Mouse (Mus musculus) embryonic facial prominence, embryonic 12.5 days (tissue): ENCODE results near the gene Lrr1. TPM values are rescaled to one million over a fixed set of nuclear protein-coding genes. Genes with fewer than 3 reads are reported as not detected.
A peak's percentile ranks its signal among the peaks of the same experiment; 100 is the strongest.

Source experiments
- ATAC-seq: fragments of 200-750 bp; cut with Nextera tagmentation; 2 replicates; pipeline ENCODE4 v1.8.0; 2017; ENCODE audit not compliant: insufficient number of reproducible peaks, insufficient read depth, low FRiP score, low TSS enrichment
- H3K27ac ChIP-seq: fragments of 300-500 bp; sonication (generic); 2 replicates; pipeline ENCODE4 v1.5.1; 2016; ENCODE audit warnings: mild to moderate bottlenecking
- H3K27me3 ChIP-seq: fragments of 300-500 bp; sonication (generic); 2 replicates; pipeline ENCODE4 v1.6.1; 2016; ENCODE audit warnings: mild to moderate bottlenecking, moderate library complexity
- H3K36me3 ChIP-seq: fragments of 300-500 bp; sonication (generic); 2 replicates; pipeline ENCODE4 v1.6.1; 2016; ENCODE audit warnings: mild to moderate bottlenecking
- H3K4me1 ChIP-seq: fragments of 300-500 bp; sonication (generic); 2 replicates; pipeline ENCODE4 v1.6.1; 2016
- H3K4me2 ChIP-seq: fragments of 300-500 bp; sonication (generic); replicated peaks from 2 replicates; pipeline ENCODE4 v1.6.1; 2016; ENCODE audit warnings: mild to moderate bottlenecking, moderate library complexity
- H3K4me3 ChIP-seq: fragments of 300-500 bp; sonication (generic); 2 replicates; pipeline ENCODE4 v1.5.1; 2016; ENCODE audit warnings: mild to moderate bottlenecking
- H3K9ac ChIP-seq: fragments of 300-500 bp; sonication (generic); 2 replicates; pipeline ENCODE4 v1.6.1; 2016; ENCODE audit warnings: mild to moderate bottlenecking, moderate library complexity
- H3K9me3 ChIP-seq: fragments of 300-500 bp; sonication (generic); 2 replicates; pipeline ENCODE4 v1.6.1; 2016; ENCODE audit warnings: mild to moderate bottlenecking, moderate library complexity
- WGBS: fragments of 180-500 bp; shearing (Covaris S2); methylation state at CpG from one replicate; pipeline ENCODE4 v1.1.7; 2016; 5-methylcytosine and 5-hydroxymethylcytosine counted together
- polyA plus RNA-seq: library from polyadenylated mRNA; unstranded; fragments of >200 nt; fragmentation: Nextera tagmentation; extraction: Ambion mirVana; gene quantifications from 2 replicates; pipeline ENCODE4 v1.2.1, GENCODE M21; 2016

The Lrr1 gene
- polyA plus RNA-seq, 1 experiment from 2014 or later: 23.6 TPM

DNA sequence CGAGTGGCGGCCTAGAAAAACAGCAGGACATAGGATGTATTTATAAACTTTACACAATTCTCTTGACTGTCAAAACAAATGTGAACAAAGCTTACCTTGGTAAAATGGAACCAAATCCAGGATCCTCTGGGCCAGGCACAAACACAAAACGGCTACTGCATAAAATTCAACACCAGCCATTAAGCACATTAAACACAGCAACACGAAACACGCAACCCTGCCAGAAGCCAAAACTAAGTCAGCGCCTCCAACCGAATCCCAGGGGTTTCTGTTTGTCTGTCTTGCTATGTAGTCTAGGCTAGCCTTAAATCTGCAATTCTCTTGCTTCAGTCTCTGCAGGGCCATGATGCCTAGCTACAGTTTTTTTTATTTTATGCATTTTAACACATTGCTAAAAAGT is 39.3 kb downstream of the Lrr1 start:
- 96% methylated on average over 7 of the region's 7 CpGs for WGBS
- Histone ChIP-seq H3K4me3 (no peak overlapping the region), H3K36me3 (peaks cover 45% of the 10 kb centered on the region), H3K9ac (no peak overlapping the region), H3K27me3 (no peaks in the 10 kb centered on the region), H3K27ac (no peak overlapping the region), H3K4me1 (no peaks in the 10 kb centered on the region), H3K9me3 (no peaks in the 10 kb centered on the region), H3K4me2 (no peak overlapping the region)
- ATAC-seq: no peak

GRCm38 (mm10) chr12:69208520-69208919 is 39.9 kb downstream of the Lrr1 start:
- peaks cover 49% of the 10 kb centered on the region for H3K36me3 ChIP-seq
- H3K4me1 ChIP-seq: no peaks in the 10 kb centered on the region

GRCm38 (mm10) chr12:69210056-69210979 is 41.7 kb downstream of the Lrr1 start:
- H3K36me3 ChIP-seq: peaks cover 60% of the 10 kb centered on the region
- H3K27me3 ChIP-seq: no peaks in the 10 kb centered on the region
- no peak overlapping the region for H3K27ac ChIP-seq
- H3K9me3 ChIP-seq: no peaks in the 10 kb centered on the region
- 83% methylated on average over 18 of the region's 18 CpGs for WGBS
- no peak overlapping the region for H3K4me2 ChIP-seq
- no peak overlapping the region for H3K9ac ChIP-seq
- no peak overlapping the region for H3K4me3 ChIP-seq
- no peak for ATAC-seq
- no peaks in the 10 kb centered on the region for H3K4me1 ChIP-seq

More at GRCm38 (mm10) chr12:69208520-69208919, 39.9 kb downstream of the Lrr1 start:
- no peak overlapping the region for H3K9ac ChIP-seq
- no peaks in the 10 kb centered on the region for H3K27me3 ChIP-seq
- no peaks in the 10 kb centered on the region for H3K9me3 ChIP-seq
- no peak overlapping the region for H3K27ac ChIP-seq
- no peak overlapping the region for H3K4me2 ChIP-seq
- 91% methylated on average over 2 of the region's 2 CpGs for WGBS
- H3K4me3 ChIP-seq: no peak overlapping the region
- no peak for ATAC-seq

GRCm38 (mm10) chr12:69211057-69211456 is 42.4 kb downstream of the Lrr1 start:
- H3K27ac ChIP-seq: no peak overlapping the region
- no peak overlapping the region for H3K4me3 ChIP-seq
- H3K27me3 ChIP-seq: no peaks in the 10 kb centered on the region
- ATAC-seq: no peak
- H3K36me3 ChIP-seq: peaks cover 63% of the 10 kb centered on the region
- WGBS: 85% methylated on average over 5 of the region's 5 CpGs
- no peaks in the 10 kb centered on the region for H3K9me3 ChIP-seq
- no peaks in the 10 kb centered on the region for H3K4me1 ChIP-seq
- H3K4me2 ChIP-seq: no peak overlapping the region
- no peak overlapping the region for H3K9ac ChIP-seq

DNA sequence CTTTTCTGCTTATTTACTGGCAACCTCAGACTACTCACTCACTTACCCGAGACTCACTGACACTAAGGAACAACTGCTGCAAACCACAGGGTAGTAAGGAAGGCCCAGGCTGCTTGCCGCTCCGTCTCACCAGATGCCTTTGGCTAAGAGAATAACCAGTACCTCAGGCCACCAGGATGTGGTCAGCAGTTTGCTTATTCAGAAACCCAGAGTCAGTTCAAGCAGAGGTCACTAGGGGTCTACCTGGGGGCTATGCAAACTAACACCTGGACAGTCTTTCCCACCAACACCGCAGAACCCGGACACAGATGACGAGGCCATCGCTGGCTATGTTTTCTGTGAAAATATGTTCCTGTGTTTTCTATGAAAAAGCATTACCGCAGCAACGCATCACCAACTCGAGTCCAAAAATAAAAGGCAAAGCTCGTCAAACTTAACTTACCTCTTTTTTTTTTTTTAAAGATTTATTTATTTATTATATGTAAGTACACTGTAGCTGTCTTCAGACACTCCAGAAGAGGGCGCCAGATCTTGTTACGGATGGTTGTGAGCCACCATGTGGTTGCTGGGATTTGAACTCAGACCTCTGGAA is 44.7 kb downstream of the Lrr1 start:
- no peak overlapping the region for H3K4me2 ChIP-seq
- no peak overlapping the region for H3K4me3 ChIP-seq
- no peaks in the 10 kb centered on the region for H3K27me3 ChIP-seq
- ATAC-seq: no peak
- WGBS: 94% methylated on average over 13 of the region's 13 CpGs
- peaks cover 67% of the 10 kb centered on the region for H3K36me3 ChIP-seq
- H3K4me1 ChIP-seq: no peaks in the 10 kb centered on the region
- no peak overlapping the region for H3K27ac ChIP-seq
- H3K9ac ChIP-seq: no peak overlapping the region
- no peaks in the 10 kb centered on the region for H3K9me3 ChIP-seq

DNA sequence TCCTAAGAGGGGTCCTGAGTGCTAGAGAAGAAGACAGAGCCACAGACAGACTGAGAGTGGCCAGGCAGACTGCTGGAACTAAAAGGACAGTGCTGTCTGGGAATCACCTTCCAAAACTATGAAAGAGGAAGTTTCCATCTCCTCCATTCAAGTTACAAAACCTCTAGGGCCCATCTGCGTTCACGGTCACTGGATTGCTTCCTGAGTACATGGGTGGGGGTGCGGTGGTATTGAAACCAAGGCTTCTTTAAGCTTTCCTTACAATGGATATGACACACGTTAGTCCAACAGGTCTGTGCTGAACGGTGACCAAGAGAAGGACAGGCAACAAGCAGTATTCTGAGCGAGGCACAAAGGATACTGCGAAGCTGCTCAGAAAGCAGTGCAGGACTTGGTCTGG is 45.8 kb downstream of the Lrr1 start:
- Histone ChIP-seq H3K36me3 (peaks cover 72% of the 10 kb centered on the region), H3K4me2 (no peak overlapping the region)

GRCm38 (mm10) chr12:69215000-69215785 is 46.6 kb downstream of the Lrr1 start:
- no peak overlapping the region for H3K9ac ChIP-seq
- no peak overlapping the region for H3K4me2 ChIP-seq
- no peak overlapping the region for H3K4me3 ChIP-seq
- H3K27me3 ChIP-seq: no peaks in the 10 kb centered on the region
- no peaks in the 10 kb centered on the region for H3K9me3 ChIP-seq
- 84% methylated on average over 3 of the region's 3 CpGs for WGBS
- H3K27ac ChIP-seq: no peak overlapping the region
- H3K4me1 ChIP-seq: no peaks in the 10 kb centered on the region
- H3K36me3 ChIP-seq: peaks cover 68% of the 10 kb centered on the region
- ATAC-seq: no peak

More for the DNA sequence above, 45.8 kb downstream of the Lrr1 start:
- WGBS: 94% methylated on average over 7 of the region's 7 CpGs
- no peak for ATAC-seq
- H3K27ac ChIP-seq: no peak overlapping the region
- H3K4me3 ChIP-seq: no peak overlapping the region
- H3K4me1 ChIP-seq: no peaks in the 10 kb centered on the region
- no peaks in the 10 kb centered on the region for H3K9me3 ChIP-seq
- H3K9ac ChIP-seq: no peak overlapping the region
- no peaks in the 10 kb centered on the region for H3K27me3 ChIP-seq

- Histone ChIP-seq H3K27me3 (no peaks in the 10 kb centered on the region), H3K9me3 (no peaks in the 10 kb centered on the region), H3K9ac (no peak overlapping the region), H3K36me3 (peaks cover 73% of the 10 kb centered on the region), H3K4me3 (no peak overlapping the region), H3K27ac (no peak overlapping the region), H3K4me2 (no peak overlapping the region), H3K4me1 (no peaks in the 10 kb centered on the region)
- WGBS: 95% methylated on average over 7 of the region's 7 CpGs
- ATAC-seq: no peak
Observed at GRCm38 (mm10) chr12:69216587-69216986, 48.0 kb downstream of the Lrr1 start.

GRCm38 (mm10) chr12:69220613-69221277 is 52.1 kb downstream of the Lrr1 start:
- Histone ChIP-seq H3K4me2 (no peak overlapping the region), H3K27ac (no peak overlapping the region), H3K36me3 (peaks cover 47% of the 10 kb centered on the region), H3K9ac (no peak overlapping the region), H3K27me3 (no peaks in the 10 kb centered on the region), H3K4me3 (no peak overlapping the region), H3K4me1 (no peaks in the 10 kb centered on the region), H3K9me3 (no peaks in the 10 kb centered on the region)
- ATAC-seq: no peak
- 88% methylated on average over 19 of the region's 19 CpGs for whole genome bisulfite sequencing

DNA sequence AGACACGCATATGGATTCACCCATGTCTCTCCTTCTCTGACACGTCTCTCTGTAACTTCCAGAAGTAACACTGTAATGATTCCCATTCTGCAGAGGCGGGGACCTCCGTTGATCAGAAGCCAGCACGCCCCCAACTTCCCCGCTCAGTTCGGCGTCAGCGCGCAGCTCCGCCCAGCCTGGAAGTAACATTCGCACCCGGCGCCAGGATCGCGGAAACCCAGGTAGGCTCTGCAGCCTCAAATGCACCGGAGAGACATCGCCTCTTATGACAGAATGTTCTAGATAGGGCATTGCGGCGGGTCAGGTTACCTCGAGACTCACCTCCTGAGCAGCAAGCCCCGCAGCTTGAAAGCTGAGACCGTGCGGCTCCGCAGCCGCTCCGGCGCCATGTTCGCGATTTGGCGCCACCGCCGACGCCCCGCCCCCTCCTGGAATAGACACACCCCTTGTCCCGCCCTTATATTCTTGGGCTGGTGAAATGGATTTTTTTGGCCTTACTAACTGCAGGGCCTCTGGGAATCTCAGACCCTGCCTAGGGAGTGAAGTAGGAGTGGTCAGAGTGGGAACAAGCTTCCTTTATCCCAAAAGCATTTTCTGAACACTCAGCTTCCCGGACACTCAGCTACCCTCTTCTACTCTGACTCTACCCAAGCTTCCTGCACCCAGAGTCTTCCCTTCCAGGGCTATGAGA is 59.3 kb downstream of the Lrr1 start, which contains the start of gene Pole2:
Pole2 (minus strand) TSS at position 420 of the 691 bp plus-strand sequence.
- peaks cover 6% of the 10 kb centered on the region; the same call in 1 of the 2 replicates for H3K36me3 ChIP-seq
- no peaks in the 10 kb centered on the region for H3K27me3 ChIP-seq
- peak within 1 kb of the TSS; percentile 90 for H3K27ac ChIP-seq
- H3K4me2 ChIP-seq: peak within 1 kb of the TSS; percentile 51
- WGBS: under 1% methylated on average over 37 of the region's 37 CpGs
- H3K4me3 ChIP-seq: peak within 1 kb of the TSS; percentile 63
- peak; percentile 86 for ATAC-seq
- no peaks in the 10 kb centered on the region for H3K9me3 ChIP-seq
- peak within 1 kb of the TSS; percentile 60 for H3K9ac ChIP-seq
- no peaks in the 10 kb centered on the region for H3K4me1 ChIP-seq
